Mouse (Mus musculus): Measurements from ENCODE around the gene Scamp2. TPM values are rescaled to one million over a fixed set of nuclear protein-coding genes. Genes with fewer than 3 reads are reported as not detected.

Gene Scamp2
- polyA plus RNA-seq, 1 experiment from 2014 or later, result 49.9 TPM

GRCm38 (mm10) chr9:57541312-57541711 lies 19.4 kb upstream of the Scamp2 start:
- WGBS, result 19% methylated on average over 1 of the region's 1 CpGs
- H3K36me3 ChIP-seq (replicated peaks; ENCODE audit: control insufficient read depth, insufficient read depth, low read depth, low read length), result peaks cover 2% of the 10 kb centered on the region
- ATAC-seq (replicated peaks; ENCODE audit: insufficient number of reproducible peaks, low FRiP score, low TSS enrichment, low read depth) (no peak), DNase-seq (ENCODE audit: low spot score) (peak; percentile 81)
- H3K4me1 ChIP-seq (ENCODE audit: control insufficient read depth, insufficient read depth, low read length), result no peaks in the 10 kb centered on the region
- H3K27me3 ChIP-seq (ENCODE audit: control insufficient read depth, insufficient read depth, low read length), result no peaks in the 10 kb centered on the region
- no peak overlapping the region for H3K4me3 ChIP-seq (ENCODE audit: low read depth, low read length)
- no peak overlapping the region for H3K4me2 ChIP-seq (ENCODE audit: low read depth, low read length)
- H3K27ac ChIP-seq (replicated peaks; ENCODE audit: low read depth, low read length), result no peak overlapping the region
- H3K9me3 ChIP-seq (replicated peaks; ENCODE audit: control insufficient read depth, low read length), result no peaks in the 10 kb centered on the region
- no peak overlapping the region for H3K9ac ChIP-seq (replicated peaks; ENCODE audit: low read length)

GRCm38 (mm10) chr9:57543951-57544350 lies 16.8 kb upstream of the Scamp2 start:
- DNase-seq (ENCODE audit: low spot score) (no peak), ATAC-seq (replicated peaks; ENCODE audit: insufficient number of reproducible peaks, low FRiP score, low TSS enrichment, low read depth) (no peak)
- Histone ChIP-seq H3K4me1 (ENCODE audit: control insufficient read depth, insufficient read depth, low read length) (no peaks in the 10 kb centered on the region), H3K4me3 (ENCODE audit: low read depth, low read length) (no peak overlapping the region), H3K36me3 (replicated peaks; ENCODE audit: control insufficient read depth, insufficient read depth, low read depth, low read length) (peaks cover 4% of the 10 kb centered on the region), H3K9ac (replicated peaks; ENCODE audit: low read length) (no peak overlapping the region), H3K4me2 (ENCODE audit: low read depth, low read length) (no peak overlapping the region), H3K27me3 (ENCODE audit: control insufficient read depth, insufficient read depth, low read length) (no peaks in the 10 kb centered on the region), H3K9me3 (replicated peaks; ENCODE audit: control insufficient read depth, low read length) (no peaks in the 10 kb centered on the region), H3K27ac (replicated peaks; ENCODE audit: low read depth, low read length) (no peak overlapping the region)
- 81% methylated on average over 3 of the region's 3 CpGs for WGBS

DNA sequence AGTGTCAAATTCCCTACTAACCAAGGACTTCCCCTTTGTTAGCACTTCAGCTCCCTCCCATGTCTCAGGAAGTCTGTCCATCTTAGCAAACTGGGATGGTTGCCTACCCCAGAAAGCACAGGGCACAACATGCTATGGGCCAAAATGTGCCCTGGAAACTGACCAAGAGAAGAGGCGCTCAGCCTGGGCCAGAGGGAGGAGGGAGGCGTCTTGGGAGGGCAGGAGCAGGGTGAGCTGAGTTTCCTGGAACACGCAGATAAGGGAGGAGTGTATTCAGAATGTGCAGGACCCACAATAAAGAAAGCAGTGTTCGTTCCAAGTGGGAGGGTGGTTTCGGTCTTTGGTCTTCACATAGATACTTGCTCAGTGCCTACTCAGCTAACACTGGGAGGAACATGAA lies 13.5 kb upstream of the Scamp2 start:
- Histone ChIP-seq H3K9ac (replicated peaks; ENCODE audit: low read length) (no peak overlapping the region), H3K4me3 (ENCODE audit: low read depth, low read length) (no peak overlapping the region), H3K4me2 (ENCODE audit: low read depth, low read length) (no peak overlapping the region), H3K36me3 (replicated peaks; ENCODE audit: control insufficient read depth, insufficient read depth, low read depth, low read length) (peaks cover 2% of the 10 kb centered on the region), H3K4me1 (ENCODE audit: control insufficient read depth, insufficient read depth, low read length) (0 out of 2 replicates have a peak, but pooled peaks cover 3% of the 10 kb centered on the region), H3K27me3 (ENCODE audit: control insufficient read depth, insufficient read depth, low read length) (no peaks in the 10 kb centered on the region), H3K9me3 (replicated peaks; ENCODE audit: control insufficient read depth, low read length) (no peaks in the 10 kb centered on the region), H3K27ac (replicated peaks; ENCODE audit: low read depth, low read length) (no peak overlapping the region)
- WGBS, result 89% methylated on average over 5 of the region's 5 CpGs
- DNase-seq (ENCODE audit: low spot score) (no peak), ATAC-seq (replicated peaks; ENCODE audit: insufficient number of reproducible peaks, low FRiP score, low TSS enrichment, low read depth) (no peak)

GRCm38 (mm10) chr9:57547869-57548268 lies 12.9 kb upstream of the Scamp2 start:
- H3K27me3 ChIP-seq (ENCODE audit: control insufficient read depth, insufficient read depth, low read length), result no peaks in the 10 kb centered on the region
- DNase-seq (ENCODE audit: low spot score) (no peak), ATAC-seq (replicated peaks; ENCODE audit: insufficient number of reproducible peaks, low FRiP score, low TSS enrichment, low read depth) (no peak)
- H3K27ac ChIP-seq (replicated peaks; ENCODE audit: low read depth, low read length), result no peak overlapping the region
- no peaks in the 10 kb centered on the region for H3K9me3 ChIP-seq (replicated peaks; ENCODE audit: control insufficient read depth, low read length)
- H3K9ac ChIP-seq (replicated peaks; ENCODE audit: low read length), result no peak overlapping the region
- H3K36me3 ChIP-seq (replicated peaks; ENCODE audit: control insufficient read depth, insufficient read depth, low read depth, low read length), result peaks cover 2% of the 10 kb centered on the region
- no peak overlapping the region for H3K4me2 ChIP-seq (ENCODE audit: low read depth, low read length)
- H3K4me1 ChIP-seq (ENCODE audit: control insufficient read depth, insufficient read depth, low read length), result 0 out of 2 replicates have a peak, but pooled peaks cover 3% of the 10 kb centered on the region
- no peak overlapping the region for H3K4me3 ChIP-seq (ENCODE audit: low read depth, low read length)
- 90% methylated on average over 11 of the region's 11 CpGs for WGBS

DNA sequence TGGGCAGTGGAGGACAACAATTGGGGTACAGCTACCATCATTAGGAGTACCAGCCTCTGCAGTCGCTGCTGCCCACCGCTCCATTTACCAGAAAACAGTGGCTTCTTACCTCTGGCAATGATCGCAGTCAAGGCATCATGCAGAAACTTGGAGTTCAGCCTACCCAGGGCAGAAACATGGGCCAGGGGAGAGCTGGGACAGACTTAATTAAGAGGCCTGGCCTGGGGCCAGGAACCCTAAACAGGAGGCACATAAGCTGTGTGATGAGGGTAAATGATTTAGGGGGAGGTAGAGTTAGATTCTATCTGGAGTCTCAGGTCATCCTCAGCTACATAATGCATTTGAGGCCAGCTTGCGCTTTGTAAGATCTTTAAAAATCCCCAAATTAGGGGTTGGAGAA lies 11.6 kb upstream of the Scamp2 start:
- 98% methylated on average over 4 of the region's 4 CpGs for WGBS

GRCm38 (mm10) chr9:57550126-57550862 lies 10.4 kb upstream of the Scamp2 start:
- Histone ChIP-seq H3K27ac (replicated peaks; ENCODE audit: low read depth, low read length) (no peak overlapping the region), H3K27me3 (ENCODE audit: control insufficient read depth, insufficient read depth, low read length) (no peaks in the 10 kb centered on the region), H3K4me2 (ENCODE audit: low read depth, low read length) (no peak overlapping the region), H3K9ac (replicated peaks; ENCODE audit: low read length) (no peak overlapping the region), H3K36me3 (replicated peaks; ENCODE audit: control insufficient read depth, insufficient read depth, low read depth, low read length) (peaks cover 2% of the 10 kb centered on the region), H3K4me3 (ENCODE audit: low read depth, low read length) (no peak overlapping the region), H3K4me1 (ENCODE audit: control insufficient read depth, insufficient read depth, low read length) (0 out of 2 replicates have a peak, but pooled peaks cover 3% of the 10 kb centered on the region), H3K9me3 (replicated peaks; ENCODE audit: control insufficient read depth, low read length) (no peaks in the 10 kb centered on the region)
- DNase-seq (ENCODE audit: low spot score) (no peak), ATAC-seq (replicated peaks; ENCODE audit: insufficient number of reproducible peaks, low FRiP score, low TSS enrichment, low read depth) (no peak)
- WGBS, result 85% methylated on average over 11 of the region's 11 CpGs

More for the DNA sequence above, 11.6 kb upstream of the Scamp2 start:
- Histone ChIP-seq H3K4me1 (ENCODE audit: control insufficient read depth, insufficient read depth, low read length) (0 out of 2 replicates have a peak, but pooled peaks cover 3% of the 10 kb centered on the region), H3K36me3 (replicated peaks; ENCODE audit: control insufficient read depth, insufficient read depth, low read depth, low read length) (peaks cover 2% of the 10 kb centered on the region), H3K9ac (replicated peaks; ENCODE audit: low read length) (no peak overlapping the region), H3K4me3 (ENCODE audit: low read depth, low read length) (no peak overlapping the region), H3K4me2 (ENCODE audit: low read depth, low read length) (no peak overlapping the region), H3K9me3 (replicated peaks; ENCODE audit: control insufficient read depth, low read length) (no peaks in the 10 kb centered on the region), H3K27ac (replicated peaks; ENCODE audit: low read depth, low read length) (no peak overlapping the region), H3K27me3 (ENCODE audit: control insufficient read depth, insufficient read depth, low read length) (no peaks in the 10 kb centered on the region)
- ATAC-seq (replicated peaks; ENCODE audit: insufficient number of reproducible peaks, low FRiP score, low TSS enrichment, low read depth) (no peak), DNase-seq (ENCODE audit: low spot score) (no peak)

GRCm38 (mm10) chr9:57552139-57552887 lies 8.4 kb upstream of the Scamp2 start, which contains the start of gene Mpi:
TSS of gene Mpi (minus strand) at chr9:57552763.
- peak within 1 kb of the TSS; percentile 70 for H3K4me3 ChIP-seq (ENCODE audit: low read depth, low read length)

DNA sequence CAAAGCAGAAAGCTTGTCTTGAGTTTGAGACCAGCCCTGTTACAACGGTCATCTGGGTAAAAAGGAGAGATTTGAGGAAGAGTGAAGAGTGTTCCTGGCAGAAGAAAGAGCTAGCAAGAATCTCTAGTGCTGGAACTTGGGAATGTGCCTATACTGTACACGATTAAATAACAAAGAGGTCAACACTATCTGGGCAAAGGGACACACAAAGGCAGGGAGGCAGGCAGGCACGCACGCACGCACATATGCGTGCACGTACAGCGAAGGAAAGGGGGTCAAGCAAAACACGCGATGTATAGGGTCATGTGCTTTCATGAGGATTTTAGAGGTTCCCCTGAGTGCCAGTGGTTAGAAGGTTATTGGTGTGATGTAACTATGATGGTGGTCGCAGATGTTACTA lies 7.6 kb upstream of the Scamp2 start:
- no peak overlapping the region for H3K4me3 ChIP-seq (ENCODE audit: low read depth, low read length)
- H3K4me2 ChIP-seq (ENCODE audit: low read depth, low read length), result no peak overlapping the region
- H3K36me3 ChIP-seq (replicated peaks; ENCODE audit: control insufficient read depth, insufficient read depth, low read depth, low read length), result no peaks in the 10 kb centered on the region; the same call in none of the 2 replicates
- no peak overlapping the region for H3K27ac ChIP-seq (replicated peaks; ENCODE audit: low read depth, low read length)
- H3K9ac ChIP-seq (replicated peaks; ENCODE audit: low read length), result no peak overlapping the region
- ATAC-seq (replicated peaks; ENCODE audit: insufficient number of reproducible peaks, low FRiP score, low TSS enrichment, low read depth) (no peak; the same call in 1 of the 2 replicates), DNase-seq (ENCODE audit: low spot score) (no peak)
- H3K4me1 ChIP-seq (ENCODE audit: control insufficient read depth, insufficient read depth, low read length), result 0 out of 2 replicates have a peak, but pooled peaks cover 3% of the 10 kb centered on the region
- H3K27me3 ChIP-seq (ENCODE audit: control insufficient read depth, insufficient read depth, low read length), result no peaks in the 10 kb centered on the region
- H3K9me3 ChIP-seq (replicated peaks; ENCODE audit: control insufficient read depth, low read length), result no peaks in the 10 kb centered on the region
- 72% methylated on average over 11 of the region's 11 CpGs for WGBS

More at GRCm38 (mm10) chr9:57552139-57552887, 8.4 kb upstream of the Scamp2 start, which contains the start of gene Mpi:
- WGBS, result 1% methylated on average over 28 of the region's 28 CpGs
- Histone ChIP-seq H3K9ac (replicated peaks; ENCODE audit: low read length) (peak within 1 kb of the TSS; percentile 69), H3K4me2 (ENCODE audit: low read depth, low read length) (peak within 1 kb of the TSS; percentile 75), H3K9me3 (replicated peaks; ENCODE audit: control insufficient read depth, low read length) (no peaks in the 10 kb centered on the region), H3K36me3 (replicated peaks; ENCODE audit: control insufficient read depth, insufficient read depth, low read depth, low read length) (peaks cover under 1% of the 10 kb centered on the region), H3K27ac (replicated peaks; ENCODE audit: low read depth, low read length) (no peak within 1 kb of the TSS), H3K27me3 (ENCODE audit: control insufficient read depth, insufficient read depth, low read length) (no peaks in the 10 kb centered on the region), H3K4me1 (ENCODE audit: control insufficient read depth, insufficient read depth, low read length) (0 out of 2 replicates have a peak, but pooled peaks cover 3% of the 10 kb centered on the region)
- ATAC-seq (replicated peaks; ENCODE audit: insufficient number of reproducible peaks, low FRiP score, low TSS enrichment, low read depth), result peak; percentile 44; the same call in 1 of the 2 replicates
- DNase-seq (ENCODE audit: low spot score), result peak; percentile 89
